Mouse (Mus musculus): ENCODE results near the gene Mettl5. TPM values are rescaled to one million over a fixed set of nuclear protein-coding genes. Genes with fewer than 3 reads are reported as not detected.

The Mettl5 gene
- polyA plus RNA-seq (2015; fragmentation: Nextera tagmentation; extraction: Ambion mirVana), result 30.4 and 32.7 TPM in 2 replicates

DNA sequence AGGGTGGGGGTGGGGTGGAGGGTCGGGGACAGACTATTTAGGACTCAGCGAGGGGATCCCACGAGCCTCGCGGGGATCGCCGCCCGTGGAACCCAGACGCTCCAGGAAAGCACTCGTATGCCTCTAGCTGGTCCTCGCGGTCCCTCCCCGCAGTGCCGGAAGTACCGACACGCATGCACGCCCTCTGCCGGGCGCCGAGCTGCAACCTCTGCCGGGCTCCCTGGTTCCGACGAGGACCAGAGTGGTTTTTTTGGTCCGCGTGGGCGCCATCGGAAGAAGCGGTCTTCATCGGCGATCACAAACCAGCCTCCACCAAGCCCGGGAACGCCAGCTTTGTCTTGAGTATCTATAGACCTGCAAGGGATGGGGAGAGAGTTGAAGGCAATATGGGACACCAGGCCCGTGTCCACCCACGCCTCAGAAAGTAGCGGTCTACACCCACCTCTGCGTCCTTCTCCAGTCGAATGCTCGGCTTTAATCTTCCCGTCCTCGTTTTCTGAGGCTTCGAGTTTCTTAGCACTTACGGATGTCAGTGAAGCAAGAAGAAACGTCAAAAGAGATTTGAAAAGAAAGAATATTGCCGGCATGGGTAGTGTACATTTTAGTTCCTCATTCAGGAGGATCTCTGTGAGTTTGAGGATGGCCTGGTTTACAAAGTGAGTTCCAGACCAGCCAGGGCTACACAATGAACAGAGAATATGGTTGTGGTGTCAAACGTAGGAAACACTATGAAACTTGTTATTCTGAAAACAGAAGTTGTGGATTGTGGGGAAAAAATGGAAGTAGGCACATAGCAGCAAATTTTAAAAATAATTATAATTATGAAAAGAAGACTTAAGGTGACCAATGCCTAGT is at the start of gene Mettl5:
Mettl5 (minus strand) TSS at position 165 of the 855 bp plus-strand sequence.

DNA sequence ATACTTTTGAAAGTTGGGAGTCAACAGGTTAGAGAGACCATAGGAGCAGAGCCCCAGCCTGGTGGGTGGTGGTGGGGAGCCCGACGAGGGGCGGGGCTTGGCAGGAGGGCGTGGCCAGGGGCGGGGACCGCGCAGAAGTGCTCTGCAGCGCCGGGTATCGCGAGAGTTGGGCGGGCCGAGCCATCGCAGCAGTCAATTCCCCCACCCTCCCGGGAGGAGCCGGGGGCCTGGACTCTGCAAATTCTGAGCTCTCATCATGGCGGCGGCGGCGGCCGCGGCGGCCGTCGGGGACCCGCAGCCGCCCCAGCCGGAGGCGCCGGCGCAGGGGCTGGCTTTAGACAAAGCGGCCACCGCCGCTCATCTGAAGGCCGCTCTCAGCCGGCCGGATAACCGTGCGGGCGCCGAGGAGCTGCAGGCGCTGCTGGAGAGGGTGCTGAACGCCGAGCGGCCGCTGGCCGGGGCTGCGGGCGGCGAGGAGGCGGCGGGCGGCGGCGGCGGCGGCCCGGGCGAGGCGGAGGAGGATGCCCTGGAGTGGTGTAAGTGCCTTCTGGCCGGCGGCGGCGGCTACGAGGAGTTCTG is 11.7 kb upstream of the Mettl5 start, which contains the start of gene Ubr3:
Ubr3 (plus strand) TSS at position 208 of the 579 bp plus-strand sequence.

DNA sequence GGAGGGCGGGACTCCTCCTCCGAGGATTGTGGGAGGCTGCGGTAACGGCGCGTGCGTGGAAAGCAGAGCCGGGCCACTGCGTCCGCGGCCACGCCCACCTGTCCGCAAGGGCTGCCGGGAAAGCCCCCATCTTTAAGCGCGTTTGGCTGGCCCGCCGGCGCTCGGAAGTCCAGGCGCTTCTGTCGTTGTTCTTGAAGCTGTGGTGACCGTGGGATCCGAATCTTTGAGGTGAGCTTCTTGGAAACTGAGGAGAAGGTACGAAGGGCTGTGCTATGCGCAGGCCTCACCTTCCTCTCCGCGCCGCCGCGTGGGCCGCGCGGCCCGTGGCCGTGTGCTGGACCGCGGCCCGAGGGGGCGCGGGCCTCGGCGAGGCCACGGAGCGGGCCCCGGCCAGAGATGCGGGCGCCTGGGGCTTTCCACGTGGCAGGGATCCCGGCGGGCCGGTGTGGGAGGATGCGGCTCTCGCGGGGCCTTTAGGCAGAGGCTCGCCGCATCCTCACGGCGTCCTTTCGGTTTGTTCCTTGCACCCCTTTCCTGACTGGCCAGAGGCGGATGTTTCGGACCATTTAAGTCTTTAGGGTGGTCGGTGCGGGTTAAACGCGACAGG is 23.8 kb downstream of the Mettl5 start, which contains the start of gene Ssb:
Ssb (plus strand) TSS at position 78 of the 607 bp plus-strand sequence.

DNA sequence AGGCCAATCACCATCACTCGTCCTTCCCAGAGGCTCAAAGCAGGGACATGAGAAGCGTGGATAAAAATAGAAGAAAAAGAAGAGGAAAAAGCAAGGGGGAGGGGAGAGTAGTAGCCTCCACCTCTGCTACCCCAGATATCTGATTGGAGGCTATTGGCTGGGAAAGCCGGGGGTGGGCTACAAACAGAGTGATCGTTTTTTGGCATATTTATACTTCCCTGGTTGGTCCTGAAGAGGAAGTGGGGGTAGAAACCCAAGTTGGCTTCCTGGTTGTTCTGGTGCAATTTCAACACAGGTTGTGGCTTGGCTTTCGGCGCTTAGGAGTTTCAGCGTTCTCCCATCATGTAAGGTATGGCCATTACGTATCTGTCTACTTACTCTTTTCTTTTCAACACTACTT is 63.7 kb downstream of the Mettl5 start, which contains the start of gene Klhl23:
Klhl23 (plus strand) TSS at position 234 of the 400 bp plus-strand sequence.

Other genes starting within 250 kb of the Mettl5 start
- gene Bbs5, start 238.4 kb downstream of the Mettl5 start, polyA plus RNA-seq (2015; fragmentation: Nextera tagmentation; extraction: Ambion mirVana), result 8.7 and 14.6 TPM in 2 replicates
- 0.12 and 0.16 TPM in 2 replicates for gene Klhl41, start 215.5 kb downstream of the Mettl5 start, polyA plus RNA-seq (2015; fragmentation: Nextera tagmentation; extraction: Ambion mirVana)
- gene Fastkd1, start 172.1 kb downstream of the Mettl5 start, polyA plus RNA-seq (2015; fragmentation: Nextera tagmentation; extraction: Ambion mirVana), result 5.1 and 5.3 TPM in 2 replicates
- 79.3 and 97.9 TPM in 2 replicates for gene Ppig, start 163.1 kb downstream of the Mettl5 start, polyA plus RNA-seq (2015; fragmentation: Nextera tagmentation; extraction: Ambion mirVana)
- 0.87 and 1.0 TPM in 2 replicates for gene Ccdc173, start 96.0 kb downstream of the Mettl5 start, polyA plus RNA-seq (2015; fragmentation: Nextera tagmentation; extraction: Ambion mirVana)
- 18.3 and 18.5 TPM in 2 replicates for gene Phospho2, start 96.0 kb downstream of the Mettl5 start, polyA plus RNA-seq (2015; fragmentation: Nextera tagmentation; extraction: Ambion mirVana)
- 49.3 and 58.7 TPM in 2 replicates for gene Klhl23, start 63.7 kb downstream of the Mettl5 start, polyA plus RNA-seq (2015; fragmentation: Nextera tagmentation; extraction: Ambion mirVana)
- 187 and 228 TPM in 2 replicates for gene Ssb, start 24.1 kb downstream of the Mettl5 start, polyA plus RNA-seq (2015; fragmentation: Nextera tagmentation; extraction: Ambion mirVana)
- 8.0 and 9.9 TPM in 2 replicates for gene Ubr3, start 11.6 kb upstream of the Mettl5 start, polyA plus RNA-seq (2015; fragmentation: Nextera tagmentation; extraction: Ambion mirVana)
- gene Myo3b, start 153.5 kb upstream of the Mettl5 start, polyA plus RNA-seq (2015; fragmentation: Nextera tagmentation; extraction: Ambion mirVana), result not detected in 2 replicates

All from urinary bladder, postnatal 0 days (tissue).